Mouse (Mus musculus): ENCODE data around the gene Skap1.

GRCm38 (mm10) chr11:96482711-96483110 lies 18.3 kb downstream of the Skap1 start:
- no peak for TF ChIP-seq CTCF (conservative IDR thresholded peaks at IDR 0.05; ENCODE audit: low read length)
- TF ChIP-seq NANOG (IDR thresholded peaks at IDR 0.05; ENCODE audit: borderline replicate concordance, low read length), result no peak

Measured in E14TG2a.4 (cell line).